Mouse (Mus musculus) embryonic facial prominence, embryonic 10.5 days (tissue): ENCODE measurements at regions not wholly inside any gene's neighbourhood (a gene's known extent, or its start where the extent isn't known, plus 50 kb on each side); places are given as distances from the start of the nearest gene placed in this dataset.

Source experiments
- DNase-seq: peaks from one replicate; pipeline ENCODE4 v3.0.0-alpha.2; 2017; ENCODE audit warnings: low spot score
- H3K27ac ChIP-seq: fragments of 300-500 bp; sonication (generic); replicated peaks from 2 replicates; pipeline ENCODE4 v1.5.1; 2016; ENCODE audit warnings: mild to moderate bottlenecking
- H3K27me3 ChIP-seq: fragments of 300-500 bp; sonication (generic); replicated peaks from 2 replicates; pipeline ENCODE4 v1.6.1; 2016; ENCODE audit warnings: low read depth, mild to moderate bottlenecking; ENCODE audit not compliant: poor library complexity, severe bottlenecking
- H3K36me3 ChIP-seq: fragments of 300-500 bp; sonication (generic); replicated peaks from 2 replicates; pipeline ENCODE4 v1.6.1; 2016; ENCODE audit warnings: mild to moderate bottlenecking, moderate library complexity
- H3K4me1 ChIP-seq: fragments of 300-500 bp; sonication (generic); 2 replicates; pipeline ENCODE4 v1.6.1; 2016
- H3K4me3 ChIP-seq: fragments of 300-500 bp; sonication (generic); 2 replicates; pipeline ENCODE4 v1.5.1; 2016; ENCODE audit warnings: mild to moderate bottlenecking, moderate library complexity
- H3K9me3 ChIP-seq: fragments of 300-500 bp; sonication (generic); 2 replicates; pipeline ENCODE4 v1.6.1; 2016; ENCODE audit warnings: mild to moderate bottlenecking
- WGBS: fragments of 180-500 bp; shearing (Covaris S2); methylation state at CpG from one replicate; pipeline ENCODE4 v1.1.7; 2016; 5-methylcytosine and 5-hydroxymethylcytosine counted together

- no peak overlapping the region for H3K4me3 ChIP-seq
- DNase-seq: no peak
- peak overlapping the region; percentile 40; the same call in 1 of the 2 replicates for H3K27ac ChIP-seq
- WGBS: 85% methylated on average over 15 of the region's 15 CpGs
- H3K36me3 ChIP-seq: no peaks in the 10 kb centered on the region
- no peaks in the 10 kb centered on the region for H3K9me3 ChIP-seq
- no peaks in the 10 kb centered on the region for H3K4me1 ChIP-seq
- no peaks in the 10 kb centered on the region for H3K27me3 ChIP-seq
These were observed 86.6 kb upstream of the Hmcn1 start for GRCm38 (mm10) chr1:151079614-151080360.

GRCm38 (mm10) chr1:151080510-151080980 is 87.3 kb upstream of the Hmcn1 start:
- Histone ChIP-seq H3K4me3 (no peak overlapping the region), H3K36me3 (no peaks in the 10 kb centered on the region), H3K27me3 (no peaks in the 10 kb centered on the region), H3K4me1 (no peaks in the 10 kb centered on the region), H3K27ac (peak overlapping the region; percentile 66), H3K9me3 (no peaks in the 10 kb centered on the region)
- WGBS: 81% methylated on average over 9 of the region's 9 CpGs
- no peak for DNase-seq

GRCm38 (mm10) chr1:151082510-151083033 is 89.3 kb upstream of the Hmcn1 start:
- Histone ChIP-seq H3K9me3 (no peaks in the 10 kb centered on the region), H3K27me3 (no peaks in the 10 kb centered on the region), H3K27ac (no peak overlapping the region), H3K36me3 (no peaks in the 10 kb centered on the region), H3K4me3 (no peak overlapping the region), H3K4me1 (peaks cover 4% of the 10 kb centered on the region; the same call in 1 of the 2 replicates)
- 88% methylated on average over 5 of the region's 5 CpGs for WGBS
- no peak for DNase-seq

- Histone ChIP-seq H3K27ac (no peak overlapping the region), H3K36me3 (no peaks in the 10 kb centered on the region), H3K27me3 (no peaks in the 10 kb centered on the region), H3K9me3 (no peaks in the 10 kb centered on the region), H3K4me3 (no peak overlapping the region), H3K4me1 (peaks cover 4% of the 10 kb centered on the region; the same call in 1 of the 2 replicates)
- DNase-seq: no peak
- 86% methylated on average over 2 of the region's 2 CpGs for WGBS
These were observed 90.6 kb upstream of the Hmcn1 start for GRCm38 (mm10) chr1:151083806-151084205.

- H3K27ac ChIP-seq: peak overlapping the region; percentile 30; the same call in 1 of the 2 replicates
- H3K27me3 ChIP-seq: no peaks in the 10 kb centered on the region
- no peaks in the 10 kb centered on the region for H3K9me3 ChIP-seq
- no peaks in the 10 kb centered on the region for H3K36me3 ChIP-seq
- WGBS: 68% methylated on average over 22 of the region's 22 CpGs
- H3K4me1 ChIP-seq: peaks cover 4% of the 10 kb centered on the region; the same call in 1 of the 2 replicates
- no peak for DNase-seq
- H3K4me3 ChIP-seq: no peak overlapping the region
These were observed 93.0 kb upstream of the Hmcn1 start for GRCm38 (mm10) chr1:151086111-151086859.

GRCm38 (mm10) chr1:151087151-151087660 is 94.0 kb upstream of the Hmcn1 start:
- Histone ChIP-seq H3K27ac (peak overlapping the region; percentile 8), H3K4me1 (peaks cover 4% of the 10 kb centered on the region; the same call in 1 of the 2 replicates), H3K9me3 (no peaks in the 10 kb centered on the region), H3K27me3 (no peaks in the 10 kb centered on the region), H3K36me3 (no peaks in the 10 kb centered on the region), H3K4me3 (no peak overlapping the region)
- 79% methylated on average over 8 of the region's 8 CpGs for WGBS
- DNase-seq: no peak

GRCm38 (mm10) chr1:151087811-151088511 is 94.4 kb upstream of the Gm47985 start:
- Histone ChIP-seq H3K27me3 (no peaks in the 10 kb centered on the region), H3K4me1 (peaks cover 4% of the 10 kb centered on the region; the same call in 1 of the 2 replicates), H3K4me3 (no peak overlapping the region), H3K36me3 (no peaks in the 10 kb centered on the region), H3K9me3 (no peaks in the 10 kb centered on the region), H3K27ac (no peak overlapping the region)
- 86% methylated on average over 14 of the region's 14 CpGs for WGBS
- no peak for DNase-seq

- Histone ChIP-seq H3K4me1 (peaks cover 4% of the 10 kb centered on the region; the same call in 1 of the 2 replicates), H3K27me3 (no peaks in the 10 kb centered on the region), H3K27ac (no peak overlapping the region), H3K9me3 (no peaks in the 10 kb centered on the region), H3K4me3 (no peak overlapping the region), H3K36me3 (no peaks in the 10 kb centered on the region)
- no peak for DNase-seq
- 83% methylated on average over 11 of the region's 11 CpGs for WGBS
These were observed 93.7 kb upstream of the Gm47985 start for GRCm38 (mm10) chr1:151088535-151089125.

- peaks cover 7% of the 10 kb centered on the region for H3K4me1 ChIP-seq
- DNase-seq: no peak
- 71% methylated on average over 4 of the region's 4 CpGs for WGBS
- no peaks in the 10 kb centered on the region for H3K9me3 ChIP-seq
- no peak overlapping the region for H3K4me3 ChIP-seq
- no peaks in the 10 kb centered on the region for H3K36me3 ChIP-seq
- H3K27me3 ChIP-seq: no peaks in the 10 kb centered on the region
- no peak overlapping the region for H3K27ac ChIP-seq
These were observed 90.3 kb upstream of the Gm47985 start for GRCm38 (mm10) chr1:151092035-151092434.

- no peaks in the 10 kb centered on the region for H3K9me3 ChIP-seq
- H3K36me3 ChIP-seq: no peaks in the 10 kb centered on the region
- H3K4me3 ChIP-seq: no peak overlapping the region
- H3K4me1 ChIP-seq: peaks cover 7% of the 10 kb centered on the region
- DNase-seq: no peak
- peak overlapping the region; percentile 57 for H3K27ac ChIP-seq
- H3K27me3 ChIP-seq: no peaks in the 10 kb centered on the region
- 83% methylated on average over 10 of the region's 10 CpGs for WGBS
These were observed 86.8 kb upstream of the Gm47985 start for GRCm38 (mm10) chr1:151095344-151096050.

- H3K4me1 ChIP-seq: peaks cover 7% of the 10 kb centered on the region
- H3K4me3 ChIP-seq: no peak overlapping the region
- no peaks in the 10 kb centered on the region for H3K36me3 ChIP-seq
- no peaks in the 10 kb centered on the region for H3K9me3 ChIP-seq
- 64% methylated on average over 9 of the region's 9 CpGs for WGBS
- no peaks in the 10 kb centered on the region for H3K27me3 ChIP-seq
- no peak for DNase-seq
- no peak overlapping the region; the same call in 1 of the 2 replicates for H3K27ac ChIP-seq
These were observed 86.3 kb upstream of the Gm47985 start for GRCm38 (mm10) chr1:151096079-151096478.
